Mouse (Mus musculus) forebrain, embryonic 10.5 days (tissue): ENCODE measurements around the gene Ikbke. TPM values are rescaled to one million over a fixed set of nuclear protein-coding genes. Genes with fewer than 3 reads are reported as not detected.

ENCODE experiments used
- DNase-seq: peaks from one replicate; pipeline ENCODE4 v3.0.0-alpha.2; 2017; ENCODE audit warnings: low spot score; ENCODE audit errors: extremely low spot score
- H3K27ac ChIP-seq: fragments of 300-500 bp; sonication (generic); 2 replicates; pipeline ENCODE4 v1.5.1; 2016; ENCODE audit warnings: mild to moderate bottlenecking
- H3K27me3 ChIP-seq: fragments of 300-500 bp; sonication (generic); 2 replicates; pipeline ENCODE4 v1.6.1; 2016; ENCODE audit warnings: mild to moderate bottlenecking; ENCODE audit not compliant: poor library complexity, severe bottlenecking
- H3K36me3 ChIP-seq: fragments of 300-500 bp; sonication (generic); replicated peaks from 2 replicates; pipeline ENCODE4 v1.6.1; 2016; ENCODE audit warnings: mild to moderate bottlenecking, moderate library complexity
- H3K4me1 ChIP-seq: fragments of 300-500 bp; sonication (generic); 2 replicates; pipeline ENCODE4 v1.6.1; 2016
- H3K4me3 ChIP-seq: fragments of 300-500 bp; sonication (generic); 2 replicates; pipeline ENCODE4 v1.5.1; 2016; ENCODE audit warnings: mild to moderate bottlenecking, moderate library complexity
- H3K9me3 ChIP-seq: fragments of 300-500 bp; sonication (generic); 2 replicates; pipeline ENCODE4 v1.6.1; 2016; ENCODE audit warnings: mild to moderate bottlenecking, moderate library complexity
- WGBS: fragments of 180-500 bp; shearing (Covaris S2); methylation state at CpG from one replicate; pipeline ENCODE4 v1.1.7; 2016; 5-methylcytosine and 5-hydroxymethylcytosine counted together
- polyA plus RNA-seq: library from polyadenylated mRNA; unstranded; fragments of >200 nt; fragmentation: Nextera tagmentation; extraction: Ambion mirVana; gene quantifications from 2 replicates; pipeline ENCODE4 v1.2.1, GENCODE M21; 2016

Gene Ikbke
- polyA plus RNA-seq, 1 experiment from 2014 or later, result 0.47 TPM

GRCm38 (mm10) chr1:131221822-131222590 lies 57.4 kb downstream of the Ikbke start:
- Histone ChIP-seq H3K4me3 (no peak overlapping the region), H3K4me1 (0 out of 2 replicates have a peak, but pooled peaks cover 4% of the 10 kb centered on the region), H3K9me3 (no peaks in the 10 kb centered on the region), H3K27ac (no peak overlapping the region), H3K36me3 (no peaks in the 10 kb centered on the region), H3K27me3 (no peaks in the 10 kb centered on the region)
- DNase-seq, result no peak
- 89% methylated on average over 13 of the region's 13 CpGs for WGBS

- no peak for DNase-seq
- WGBS, result 91% methylated on average over 11 of the region's 11 CpGs
- Histone ChIP-seq H3K4me3 (no peak overlapping the region), H3K27ac (no peak overlapping the region), H3K9me3 (no peaks in the 10 kb centered on the region), H3K4me1 (no peaks in the 10 kb centered on the region), H3K27me3 (no peaks in the 10 kb centered on the region), H3K36me3 (no peaks in the 10 kb centered on the region)
Measured at GRCm38 (mm10) chr1:131218933-131219332, 60.5 kb downstream of the Ikbke start.

GRCm38 (mm10) chr1:131213361-131213760 lies 66.0 kb downstream of the Ikbke start:
- Histone ChIP-seq H3K36me3 (no peaks in the 10 kb centered on the region), H3K4me3 (no peak overlapping the region), H3K27me3 (no peaks in the 10 kb centered on the region), H3K9me3 (no peaks in the 10 kb centered on the region), H3K4me1 (peaks cover 6% of the 10 kb centered on the region; the same call in 1 of the 2 replicates), H3K27ac (no peak overlapping the region)
- DNase-seq, result no peak
- WGBS, result 86% methylated on average over 6 of the region's 6 CpGs

- Histone ChIP-seq H3K36me3 (no peaks in the 10 kb centered on the region), H3K27me3 (no peaks in the 10 kb centered on the region), H3K27ac (no peak overlapping the region), H3K4me1 (peaks cover 6% of the 10 kb centered on the region; the same call in 1 of the 2 replicates), H3K9me3 (no peaks in the 10 kb centered on the region), H3K4me3 (no peak overlapping the region)
- no peak for DNase-seq
- WGBS, result 81% methylated on average over 5 of the region's 5 CpGs
Measured at GRCm38 (mm10) chr1:131212956-131213355, 66.5 kb downstream of the Ikbke start.

- H3K36me3 ChIP-seq, result no peaks in the 10 kb centered on the region
- no peak for DNase-seq
- no peak overlapping the region for H3K4me3 ChIP-seq
- peaks cover 6% of the 10 kb centered on the region; the same call in 1 of the 2 replicates for H3K4me1 ChIP-seq
- no peaks in the 10 kb centered on the region for H3K27me3 ChIP-seq
- no peaks in the 10 kb centered on the region for H3K9me3 ChIP-seq
- whole genome bisulfite sequencing, result 89% methylated on average over 1 of the region's 1 CpGs
- no peak overlapping the region for H3K27ac ChIP-seq
Measured at GRCm38 (mm10) chr1:131211655-131212054, 67.8 kb downstream of the Ikbke start.

- H3K4me3 ChIP-seq, result no peak overlapping the region
- no peaks in the 10 kb centered on the region for H3K9me3 ChIP-seq
- DNase-seq, result no peak
- H3K27me3 ChIP-seq, result no peaks in the 10 kb centered on the region
- H3K36me3 ChIP-seq, result no peaks in the 10 kb centered on the region
- 0 out of 2 replicates have a peak overlapping the region, but pooled peaks have one; percentile 37 for H3K27ac ChIP-seq
- H3K4me1 ChIP-seq, result peaks cover 6% of the 10 kb centered on the region; the same call in 1 of the 2 replicates
- WGBS, result 84% methylated on average over 8 of the region's 8 CpGs
Measured at GRCm38 (mm10) chr1:131209971-131210426, 69.4 kb downstream of the Ikbke start.

GRCm38 (mm10) chr1:131208800-131209199 lies 70.6 kb downstream of the Ikbke start:
- Histone ChIP-seq H3K27me3 (no peaks in the 10 kb centered on the region), H3K4me1 (peaks cover 6% of the 10 kb centered on the region; the same call in 1 of the 2 replicates), H3K27ac (no peak overlapping the region), H3K4me3 (no peak overlapping the region), H3K36me3 (no peaks in the 10 kb centered on the region), H3K9me3 (no peaks in the 10 kb centered on the region)
- DNase-seq, result no peak
- 84% methylated on average over 6 of the region's 6 CpGs for WGBS

- Histone ChIP-seq H3K36me3 (no peaks in the 10 kb centered on the region), H3K27ac (no peak overlapping the region), H3K27me3 (no peaks in the 10 kb centered on the region), H3K4me1 (peaks cover 3% of the 10 kb centered on the region; the same call in 1 of the 2 replicates), H3K9me3 (no peaks in the 10 kb centered on the region), H3K4me3 (no peak overlapping the region)
- 92% methylated on average over 5 of the region's 5 CpGs for WGBS
- DNase-seq, result no peak
Measured at GRCm38 (mm10) chr1:131208081-131208480, 71.3 kb downstream of the Ikbke start.

GRCm38 (mm10) chr1:131207531-131207930 lies 71.9 kb downstream of the Ikbke start:
- Histone ChIP-seq H3K27me3 (no peaks in the 10 kb centered on the region), H3K4me1 (no peaks in the 10 kb centered on the region), H3K27ac (0 out of 2 replicates have a peak overlapping the region, but pooled peaks have one; percentile 15), H3K36me3 (no peaks in the 10 kb centered on the region), H3K4me3 (no peak overlapping the region), H3K9me3 (no peaks in the 10 kb centered on the region)
- DNase-seq, result peak; percentile 49
- WGBS, result 15% methylated on average over 5 of the region's 5 CpGs

- H3K4me1 ChIP-seq, result no peaks in the 10 kb centered on the region
- H3K36me3 ChIP-seq, result no peaks in the 10 kb centered on the region
- no peaks in the 10 kb centered on the region for H3K9me3 ChIP-seq
- no peak for DNase-seq
- no peaks in the 10 kb centered on the region for H3K27me3 ChIP-seq
- WGBS, result 85% methylated on average over 5 of the region's 5 CpGs
- H3K4me3 ChIP-seq, result no peak overlapping the region
- H3K27ac ChIP-seq, result no peak overlapping the region
Measured at GRCm38 (mm10) chr1:131206342-131206741, 73.1 kb downstream of the Ikbke start.

- WGBS, result 82% methylated on average over 8 of the region's 8 CpGs
- DNase-seq, result no peak
- H3K36me3 ChIP-seq, result no peaks in the 10 kb centered on the region
- H3K27ac ChIP-seq, result no peak overlapping the region
- H3K4me1 ChIP-seq, result peaks cover 10% of the 10 kb centered on the region
- H3K4me3 ChIP-seq, result no peak overlapping the region
- no peaks in the 10 kb centered on the region for H3K9me3 ChIP-seq
- no peaks in the 10 kb centered on the region for H3K27me3 ChIP-seq
Measured at GRCm38 (mm10) chr1:131204461-131204860, 74.9 kb downstream of the Ikbke start.
